Mouse (Mus musculus): ENCODE results near the gene Dnah7a. TPM values are rescaled to one million over a fixed set of nuclear protein-coding genes. Genes with fewer than 3 reads are reported as not detected.
"Not testable (repeated sequence)": the region's sequence is repeated elsewhere in the genome, so short reads cannot be mapped to it uniquely, and the experiment has no call there.

Gene Dnah7a
- polyA plus RNA-seq, 1 experiment from 2014 or later: 10.0 TPM

DNA sequence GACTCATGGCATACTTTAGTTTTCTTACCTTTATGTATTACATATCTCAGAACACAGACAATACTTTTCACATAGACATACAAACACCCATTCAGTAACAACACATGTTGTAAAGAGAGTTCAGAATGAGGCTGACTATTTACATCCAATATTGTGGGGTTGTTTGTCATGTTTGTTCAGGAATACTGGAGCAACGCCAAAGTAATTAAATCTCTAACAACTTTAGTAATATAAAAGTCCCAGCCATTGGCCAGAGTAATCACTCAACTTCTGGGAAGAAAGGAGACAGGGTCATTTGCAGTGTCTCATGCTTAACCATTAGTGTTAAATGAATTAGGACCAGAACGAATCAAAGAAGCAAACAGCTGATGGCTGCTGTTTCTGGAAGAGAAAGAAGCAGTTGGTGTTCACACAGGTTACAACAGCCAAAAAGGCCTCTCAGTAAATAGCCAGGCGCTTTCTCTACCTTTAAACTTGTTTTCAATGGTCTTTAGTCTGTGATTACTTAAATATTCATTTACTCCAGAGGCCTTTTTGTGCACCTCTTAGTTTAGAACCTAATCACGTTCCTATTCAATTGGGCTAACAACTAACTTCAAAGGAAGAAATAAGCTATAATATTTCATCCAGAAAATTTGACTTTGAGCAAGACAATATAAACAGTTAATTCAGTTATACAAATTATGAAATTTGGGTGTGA lies 33.6 kb upstream of the Dnah7a start:
- not testable (repeated sequence) for H3K9ac ChIP-seq (ENCODE audit: low read depth, low read length); H3K27me3 ChIP-seq (replicated peaks; ENCODE audit: control insufficient read depth, insufficient read depth, low read length); H3K4me3 ChIP-seq (ENCODE audit: low read length); H3K9me3 ChIP-seq (ENCODE audit: control insufficient read depth, low read length); H3K4me1 ChIP-seq (ENCODE audit: control insufficient read depth, insufficient read depth, low read depth, low read length); H3K36me3 ChIP-seq (ENCODE audit: control insufficient read depth, insufficient read depth, low read length); H3K4me2 ChIP-seq (ENCODE audit: low read length); H3K27ac ChIP-seq (ENCODE audit: low read depth, low read length)
- peak; percentile 87 for ATAC-seq
- WGBS: 31% methylated on average over 3 of the region's 4 CpGs

DNA sequence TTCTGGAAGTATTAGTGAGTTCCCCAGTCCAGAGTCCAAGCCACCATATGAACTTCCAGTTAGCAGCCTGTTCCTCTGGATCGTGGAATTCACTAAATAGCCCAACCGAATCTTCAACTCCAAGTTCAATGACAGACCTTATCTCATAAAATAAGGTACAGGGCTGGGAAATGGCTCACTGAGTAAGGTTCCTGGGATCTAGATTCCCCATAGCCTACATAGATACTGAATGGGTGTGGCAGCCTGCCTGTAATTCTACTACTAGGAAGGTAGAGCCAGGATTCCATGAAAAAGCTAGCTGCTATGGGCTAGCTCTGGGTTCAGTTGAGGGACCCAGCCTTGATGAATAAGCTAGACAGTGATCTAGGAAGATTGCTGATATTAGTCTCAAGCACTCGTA lies 30.0 kb upstream of the Dnah7a start:
- H3K4me1 ChIP-seq (ENCODE audit: control insufficient read depth, insufficient read depth, low read depth, low read length): no peaks in the 10 kb centered on the region
- H3K9ac ChIP-seq (ENCODE audit: low read depth, low read length): no peak overlapping the region
- H3K4me3 ChIP-seq (ENCODE audit: low read length): no peak overlapping the region
- no peak for ATAC-seq
- WGBS: 93% methylated on average over 3 of the region's 3 CpGs
- H3K27ac ChIP-seq (ENCODE audit: low read depth, low read length): no peak overlapping the region
- H3K27me3 ChIP-seq (replicated peaks; ENCODE audit: control insufficient read depth, insufficient read depth, low read length): no peaks in the 10 kb centered on the region
- no peaks in the 10 kb centered on the region for H3K9me3 ChIP-seq (ENCODE audit: control insufficient read depth, low read length)
- H3K36me3 ChIP-seq (ENCODE audit: control insufficient read depth, insufficient read depth, low read length): no peaks in the 10 kb centered on the region
- H3K4me2 ChIP-seq (ENCODE audit: low read length): no peak overlapping the region

DNA sequence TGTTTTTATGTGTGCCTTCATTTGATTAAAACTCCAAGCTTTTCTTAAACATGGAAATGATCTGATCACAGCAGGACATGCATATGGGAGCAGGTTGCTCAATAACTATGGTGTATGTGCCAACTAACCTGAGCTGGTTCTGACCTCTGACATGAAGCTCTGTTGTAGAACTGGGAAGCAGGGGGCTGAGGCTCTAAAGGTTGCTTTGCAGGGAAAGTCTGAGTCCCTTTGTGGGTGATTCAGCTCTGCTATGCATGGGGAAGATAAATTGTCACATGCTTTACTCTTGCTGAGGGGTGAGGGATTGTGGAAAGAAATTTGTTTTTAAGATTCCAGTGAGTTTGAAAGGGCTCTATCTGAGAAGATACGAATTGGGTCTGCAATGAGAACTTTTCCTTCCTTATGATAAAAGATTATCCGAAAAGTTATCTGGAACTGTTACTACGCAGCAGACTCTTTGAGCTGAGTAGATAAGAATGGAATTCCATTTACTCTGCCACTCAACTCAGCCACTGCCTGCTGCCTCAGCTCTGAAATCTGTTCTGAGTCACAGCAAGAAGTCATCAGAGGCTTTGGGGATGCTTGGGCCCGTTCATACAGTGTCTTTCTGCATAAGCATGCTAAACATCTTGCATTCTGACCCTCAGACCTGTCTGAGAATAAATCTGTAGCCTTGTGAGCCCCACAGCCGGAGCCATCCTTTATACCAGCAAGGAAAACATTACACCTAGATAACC lies 22.1 kb upstream of the Dnah7a start:
- Histone ChIP-seq H3K4me1 (ENCODE audit: control insufficient read depth, insufficient read depth, low read depth, low read length) (no peaks in the 10 kb centered on the region), H3K4me2 (ENCODE audit: low read length) (no peak overlapping the region), H3K9ac (ENCODE audit: low read depth, low read length) (no peak overlapping the region), H3K9me3 (ENCODE audit: control insufficient read depth, low read length) (no peaks in the 10 kb centered on the region), H3K4me3 (ENCODE audit: low read length) (no peak overlapping the region), H3K27me3 (replicated peaks; ENCODE audit: control insufficient read depth, insufficient read depth, low read length) (no peaks in the 10 kb centered on the region), H3K27ac (ENCODE audit: low read depth, low read length) (no peak overlapping the region), H3K36me3 (ENCODE audit: control insufficient read depth, insufficient read depth, low read length) (no peaks in the 10 kb centered on the region)
- 76% methylated on average over 5 of the region's 5 CpGs for WGBS
- ATAC-seq: no peak

DNA sequence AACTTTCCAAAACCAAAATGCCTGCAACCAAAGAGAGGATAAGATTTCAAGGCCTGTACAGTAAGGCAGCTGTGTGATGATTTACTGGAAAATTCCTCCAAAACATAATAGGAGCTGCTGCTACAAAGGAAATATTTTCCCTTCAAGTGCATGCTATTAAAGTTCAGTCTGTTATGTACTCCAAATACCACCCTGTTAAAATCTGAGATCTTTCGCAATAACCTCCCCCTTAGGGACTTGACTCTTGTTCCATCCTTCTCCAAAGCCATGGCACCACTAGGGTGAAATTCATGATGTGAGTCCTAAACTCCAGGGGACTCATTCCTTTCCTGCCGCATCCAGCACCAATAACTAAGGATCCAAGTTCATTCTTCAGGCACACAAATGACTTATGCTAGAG lies 20.3 kb upstream of the Dnah7a start:
- Histone ChIP-seq H3K4me1 (ENCODE audit: control insufficient read depth, insufficient read depth, low read depth, low read length) (no peaks in the 10 kb centered on the region), H3K27me3 (replicated peaks; ENCODE audit: control insufficient read depth, insufficient read depth, low read length) (no peaks in the 10 kb centered on the region), H3K4me2 (ENCODE audit: low read length) (no peak overlapping the region), H3K36me3 (ENCODE audit: control insufficient read depth, insufficient read depth, low read length) (no peaks in the 10 kb centered on the region), H3K9me3 (ENCODE audit: control insufficient read depth, low read length) (no peaks in the 10 kb centered on the region), H3K9ac (ENCODE audit: low read depth, low read length) (no peak overlapping the region), H3K4me3 (ENCODE audit: low read length) (no peak overlapping the region), H3K27ac (ENCODE audit: low read depth, low read length) (no peak overlapping the region)
- ATAC-seq: no peak
- 91% methylated on average over 2 of the region's 2 CpGs for WGBS

DNA sequence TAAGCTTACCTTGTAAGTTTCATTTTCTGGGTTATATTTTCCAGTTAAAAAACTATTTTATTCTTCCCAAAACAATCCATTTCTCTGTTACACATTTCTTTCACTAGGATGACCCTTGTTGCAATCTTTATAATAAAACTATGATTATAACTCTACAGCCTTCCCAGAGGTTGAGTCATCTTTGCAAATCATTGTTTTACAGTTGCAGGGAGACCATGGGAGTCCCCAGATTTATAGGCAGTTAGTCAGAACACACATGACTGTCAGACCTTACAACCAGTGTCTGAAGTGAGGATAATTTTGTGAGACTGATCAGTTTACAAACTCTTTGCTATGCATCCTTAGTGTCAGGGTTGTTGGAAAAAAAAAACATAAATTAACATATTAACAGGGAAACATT lies 14.8 kb upstream of the Dnah7a start:
- no peak for ATAC-seq
- no peaks in the 10 kb centered on the region for H3K27me3 ChIP-seq (replicated peaks; ENCODE audit: control insufficient read depth, insufficient read depth, low read length)
- no peak overlapping the region for H3K4me2 ChIP-seq (ENCODE audit: low read length)
- no peak overlapping the region for H3K27ac ChIP-seq (ENCODE audit: low read depth, low read length)
- H3K4me3 ChIP-seq (ENCODE audit: low read length): no peak overlapping the region
- H3K9me3 ChIP-seq (ENCODE audit: control insufficient read depth, low read length): no peaks in the 10 kb centered on the region
- H3K9ac ChIP-seq (ENCODE audit: low read depth, low read length): no peak overlapping the region
- no peaks in the 10 kb centered on the region for H3K4me1 ChIP-seq (ENCODE audit: control insufficient read depth, insufficient read depth, low read depth, low read length)
- H3K36me3 ChIP-seq (ENCODE audit: control insufficient read depth, insufficient read depth, low read length): no peaks in the 10 kb centered on the region

DNA sequence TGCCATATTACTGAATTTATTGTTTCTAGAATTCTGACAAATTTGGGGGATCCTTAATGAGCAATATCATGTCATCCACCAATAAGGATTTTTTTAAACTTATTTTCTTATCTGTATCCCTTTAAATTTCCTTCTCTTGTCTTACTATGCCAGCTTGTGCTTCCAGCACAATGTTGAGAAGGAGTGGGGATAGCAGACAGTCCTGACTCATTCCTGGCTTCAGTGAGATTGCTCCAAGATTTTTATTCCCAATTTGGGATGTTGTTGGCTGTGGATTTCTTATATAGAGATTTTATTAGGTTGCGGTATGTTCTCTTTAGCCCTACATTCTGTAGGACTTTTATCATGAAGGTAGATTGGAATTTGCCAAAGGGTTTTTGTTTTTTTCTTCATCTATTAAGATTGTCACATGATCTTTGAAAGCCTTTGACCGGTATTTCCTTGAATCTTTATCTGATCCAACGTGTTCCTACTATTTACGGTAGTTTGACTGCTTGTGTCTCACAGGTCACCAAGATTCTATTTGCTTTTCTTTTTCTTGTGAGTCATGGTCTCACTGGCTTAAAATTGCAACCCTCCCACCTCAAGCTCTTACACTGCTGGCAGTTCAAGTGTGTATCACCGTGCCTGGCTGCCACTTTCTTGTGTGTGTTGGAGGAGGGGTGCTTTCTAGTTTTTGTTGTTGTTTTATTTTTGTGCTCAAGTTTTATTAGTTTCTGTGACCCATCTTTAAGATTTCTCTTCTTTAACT lies 14.2 kb upstream of the Dnah7a start:
- H3K27ac ChIP-seq (ENCODE audit: low read depth, low read length): no peak overlapping the region
- no peak overlapping the region for H3K4me2 ChIP-seq (ENCODE audit: low read length)
- no peaks in the 10 kb centered on the region for H3K4me1 ChIP-seq (ENCODE audit: control insufficient read depth, insufficient read depth, low read depth, low read length)
- H3K9me3 ChIP-seq (ENCODE audit: control insufficient read depth, low read length): no peaks in the 10 kb centered on the region
- H3K36me3 ChIP-seq (ENCODE audit: control insufficient read depth, insufficient read depth, low read length): no peaks in the 10 kb centered on the region
- no peaks in the 10 kb centered on the region for H3K27me3 ChIP-seq (replicated peaks; ENCODE audit: control insufficient read depth, insufficient read depth, low read length)
- no peak overlapping the region for H3K4me3 ChIP-seq (ENCODE audit: low read length)
- no peak overlapping the region for H3K9ac ChIP-seq (ENCODE audit: low read depth, low read length)
- ATAC-seq: no peak
- WGBS: 88% methylated on average over 5 of the region's 5 CpGs

DNA sequence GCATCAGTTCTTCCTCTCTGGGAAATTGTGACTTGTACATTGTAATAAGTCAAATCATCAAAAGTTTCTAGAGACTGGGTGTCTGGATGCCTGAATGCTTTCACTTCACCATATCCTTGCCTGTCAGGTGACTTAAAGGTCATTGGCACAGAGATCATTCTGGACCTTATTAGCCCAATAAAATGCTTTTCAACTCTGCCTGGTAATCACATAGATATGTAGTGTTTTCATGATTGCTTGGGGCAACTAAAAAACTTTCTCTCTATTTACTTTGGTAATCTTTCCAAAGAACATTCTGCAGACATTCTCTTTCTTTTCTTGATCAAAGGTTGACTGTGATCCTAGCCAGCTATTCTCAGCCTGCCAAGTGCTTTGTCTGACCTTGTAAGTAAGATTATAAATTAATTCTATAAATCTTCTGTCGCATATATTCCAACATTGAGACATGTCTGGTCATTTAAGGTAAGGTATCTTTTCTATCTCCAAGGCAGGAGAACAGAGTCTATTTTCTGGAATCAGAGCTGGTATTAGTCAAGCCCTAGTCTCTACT lies 9.5 kb upstream of the Dnah7a start:
- Histone ChIP-seq H3K27ac (ENCODE audit: low read depth, low read length) (no peak overlapping the region), H3K9me3 (ENCODE audit: control insufficient read depth, low read length) (no peaks in the 10 kb centered on the region), H3K4me3 (ENCODE audit: low read length) (no peak overlapping the region), H3K4me1 (ENCODE audit: control insufficient read depth, insufficient read depth, low read depth, low read length) (no peaks in the 10 kb centered on the region), H3K4me2 (ENCODE audit: low read length) (no peak overlapping the region), H3K9ac (ENCODE audit: low read depth, low read length) (no peak overlapping the region), H3K36me3 (ENCODE audit: control insufficient read depth, insufficient read depth, low read length) (no peaks in the 10 kb centered on the region), H3K27me3 (replicated peaks; ENCODE audit: control insufficient read depth, insufficient read depth, low read length) (no peaks in the 10 kb centered on the region)
- no peak for ATAC-seq
- WGBS: 97% methylated on average over 1 of the region's 1 CpGs

DNA sequence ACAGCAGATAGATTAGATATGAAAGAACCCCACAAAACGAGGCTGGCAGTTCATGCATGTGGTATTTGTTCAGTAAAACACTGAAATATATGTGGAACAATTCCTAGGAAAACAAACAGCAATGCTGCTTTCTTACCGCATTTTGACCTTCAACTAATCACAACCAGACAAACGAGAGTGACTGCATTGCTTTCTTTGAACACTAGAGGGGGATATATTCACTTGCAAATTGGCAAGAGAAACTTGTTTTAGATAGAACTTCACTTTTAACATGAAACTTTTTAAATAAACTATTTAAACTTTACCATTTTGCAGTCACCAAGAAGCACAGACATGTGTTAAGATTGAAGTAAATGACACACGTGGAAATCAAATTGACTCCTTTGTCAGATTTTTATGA lies 8.9 kb upstream of the Dnah7a start:
- H3K9me3 ChIP-seq (ENCODE audit: control insufficient read depth, low read length): no peaks in the 10 kb centered on the region
- no peaks in the 10 kb centered on the region for H3K36me3 ChIP-seq (ENCODE audit: control insufficient read depth, insufficient read depth, low read length)
- H3K4me3 ChIP-seq (ENCODE audit: low read length): no peak overlapping the region
- no peaks in the 10 kb centered on the region for H3K4me1 ChIP-seq (ENCODE audit: control insufficient read depth, insufficient read depth, low read depth, low read length)
- WGBS: 4% methylated on average over 4 of the region's 4 CpGs
- no peak for ATAC-seq
- H3K27ac ChIP-seq (ENCODE audit: low read depth, low read length): no peak overlapping the region
- no peaks in the 10 kb centered on the region for H3K27me3 ChIP-seq (replicated peaks; ENCODE audit: control insufficient read depth, insufficient read depth, low read length)
- no peak overlapping the region for H3K4me2 ChIP-seq (ENCODE audit: low read length)
- no peak overlapping the region for H3K9ac ChIP-seq (ENCODE audit: low read depth, low read length)

DNA sequence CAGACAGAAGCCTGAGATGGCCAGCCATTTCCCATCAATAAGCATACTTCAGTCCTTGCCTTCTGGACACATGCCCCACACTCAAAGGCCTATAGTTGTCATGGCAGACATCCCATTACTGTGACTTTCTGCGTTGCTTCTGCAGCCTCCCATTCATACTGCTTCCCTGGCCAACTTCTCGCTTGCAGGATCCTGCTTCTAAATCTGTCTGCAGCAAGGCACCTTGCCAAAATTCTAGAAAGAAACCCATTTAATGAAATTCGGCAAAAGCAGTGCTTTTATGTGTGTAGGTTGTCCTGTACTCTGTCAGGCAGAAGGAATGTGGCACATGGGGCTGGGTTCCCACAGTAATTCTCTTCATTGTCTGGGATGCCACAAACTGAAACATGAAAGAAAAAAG lies 6.8 kb upstream of the Dnah7a start:
- not testable (repeated sequence) for H3K27me3 ChIP-seq (replicated peaks; ENCODE audit: control insufficient read depth, insufficient read depth, low read length); H3K9me3 ChIP-seq (ENCODE audit: control insufficient read depth, low read length); H3K4me1 ChIP-seq (ENCODE audit: control insufficient read depth, insufficient read depth, low read depth, low read length); H3K27ac ChIP-seq (ENCODE audit: low read depth, low read length); H3K4me2 ChIP-seq (ENCODE audit: low read length); H3K36me3 ChIP-seq (ENCODE audit: control insufficient read depth, insufficient read depth, low read length); H3K9ac ChIP-seq (ENCODE audit: low read depth, low read length); H3K4me3 ChIP-seq (ENCODE audit: low read length)
- ATAC-seq: peak; percentile 78
- WGBS: 25% methylated on average over 2 of the region's 3 CpGs

All from hindbrain, embryonic 16.5 days (tissue).